Mouse (Mus musculus): ENCODE data around the gene Pebp1. TPM values are rescaled to one million over a fixed set of nuclear protein-coding genes. Genes with fewer than 3 reads are reported as not detected.

The Pebp1 gene
- 1,100 and 1,103 TPM in 2 replicates for polyA plus RNA-seq (2021; fragmentation: Nextera tagmentation)
- long read RNA-seq, experiment 1, transcript Pebp1-201 (4 exons, 1,240 nt): major isoform, 2,056 of 2,086 reads
- long read RNA-seq, experiment 1, partial matches to known transcripts: 15 of 2,086 reads
- long read RNA-seq, experiment 1, other reads (novel, unspliced or antisense): 15 of 2,086 reads
- long read RNA-seq, experiment 2, transcript Pebp1-201 (4 exons, 1,240 nt): major isoform, 1,347 of 1,473 reads
- long read RNA-seq, experiment 2, partial matches to known transcripts: 26 of 1,473 reads
- long read RNA-seq, experiment 2, other reads (novel, unspliced or antisense): 100 of 1,473 reads

GRCm38 (mm10) chr5:117286831-117287822 lies at the start of gene Pebp1:
Gene Pebp1 (minus strand): TSS chr5:117287625.

GRCm38 (mm10) chr5:117318741-117319629 lies 31.6 kb upstream of the Pebp1 start, which contains the start of gene Vsig10:
Gene Vsig10 (plus strand): TSS chr5:117319083.

Other genes with a start within 250 kb of the Pebp1 start
- gene Suds3, start 171.5 kb downstream of the Pebp1 start, polyA plus RNA-seq (2021; fragmentation: Nextera tagmentation): 9.4 and 68.5 TPM in 2 replicates
- 23.1 and 24.6 TPM in 2 replicates for gene Taok3, start 167.5 kb downstream of the Pebp1 start, polyA plus RNA-seq (2021; fragmentation: Nextera tagmentation)
- 0.14 and 0.40 TPM in 2 replicates for gene Vsig10, start 31.5 kb upstream of the Pebp1 start, polyA plus RNA-seq (2021; fragmentation: Nextera tagmentation)
- gene Wsb2, start 69.7 kb upstream of the Pebp1 start, polyA plus RNA-seq (2021; fragmentation: Nextera tagmentation): 71.2 and 88.7 TPM in 2 replicates
- 15.4 and 19.2 TPM in 2 replicates for gene Rfc5, start 101.4 kb upstream of the Pebp1 start, polyA plus RNA-seq (2021; fragmentation: Nextera tagmentation)
- 3.3 and 10.5 TPM in 2 replicates for gene Ksr2, start 126.4 kb upstream of the Pebp1 start, polyA plus RNA-seq (2021; fragmentation: Nextera tagmentation)